Mouse (Mus musculus): ENCODE data around the gene Nos3.

Nos3 gene

DNA sequence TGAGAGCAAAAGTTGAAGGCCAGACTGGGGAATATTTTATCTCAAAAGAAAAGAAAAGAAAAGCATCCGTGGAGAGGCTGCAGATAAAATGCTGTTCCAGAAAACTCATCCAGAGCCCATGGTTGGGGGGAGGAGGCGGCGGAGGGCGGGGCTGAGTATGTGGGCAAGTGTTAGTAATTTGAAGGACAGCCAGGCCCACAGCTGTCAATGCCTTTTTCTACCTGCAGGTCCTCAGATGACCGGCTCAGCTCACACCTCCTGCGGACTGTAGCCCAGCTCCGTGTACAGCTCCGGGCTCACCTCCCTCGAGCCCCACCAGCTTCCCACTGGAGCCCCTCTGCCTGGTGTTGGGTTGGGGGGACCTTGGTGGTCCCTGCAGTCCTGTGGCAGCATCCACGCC is 35.1 kb downstream of the Nos3 start:
- DNase-seq (ENCODE audit: low spot score in 2 of 2): no peak

DNA sequence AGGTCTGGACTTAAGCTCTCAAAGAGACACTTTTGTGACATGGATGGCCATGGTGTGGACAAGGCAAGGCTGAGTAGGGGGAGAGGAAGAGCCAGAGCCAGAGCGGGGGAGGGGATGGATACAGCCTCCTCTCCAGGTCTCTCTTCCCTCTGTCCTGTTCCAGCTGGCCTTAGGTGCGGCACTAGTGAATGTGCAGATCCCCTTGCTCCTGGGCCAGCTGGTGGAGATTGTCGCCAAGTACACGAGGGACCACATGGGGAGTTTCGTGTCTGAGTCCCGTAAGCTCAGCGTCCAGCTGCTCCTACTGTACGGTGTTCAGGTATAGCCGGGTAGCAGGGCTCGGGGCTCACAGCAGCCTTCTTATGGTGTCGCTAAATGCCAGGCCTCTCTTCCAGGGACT is 35.8 kb downstream of the Nos3 start:
- no peak for DNase-seq (ENCODE audit: low spot score in 2 of 2)

GRCm38 (mm10) chr5:24400911-24401605 is 36.4 kb downstream of the Nos3 start:
- no peak for DNase-seq (ENCODE audit: low spot score in 2 of 2)

DNA sequence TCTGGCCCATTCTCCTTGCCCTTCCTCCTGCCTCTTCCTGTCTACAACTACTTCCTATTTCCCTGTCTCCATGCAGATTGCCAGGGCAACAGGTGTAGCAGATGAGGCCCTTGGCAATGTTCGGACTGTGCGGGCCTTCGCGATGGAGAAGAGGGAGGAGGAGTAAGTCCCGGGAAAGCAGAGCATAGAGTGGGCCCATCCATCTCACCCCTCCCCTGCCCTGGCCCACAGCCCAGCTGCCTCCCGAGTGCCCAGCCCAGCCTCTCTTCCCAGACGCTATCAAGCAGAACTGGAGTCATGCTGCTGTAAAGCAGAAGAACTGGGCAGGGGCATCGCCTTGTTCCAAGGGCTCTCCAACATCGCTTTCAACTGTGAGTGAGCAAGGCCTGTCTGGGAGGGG is 37.4 kb downstream of the Nos3 start:
- DNase-seq (ENCODE audit: low spot score in 2 of 2): no peak

DNA sequence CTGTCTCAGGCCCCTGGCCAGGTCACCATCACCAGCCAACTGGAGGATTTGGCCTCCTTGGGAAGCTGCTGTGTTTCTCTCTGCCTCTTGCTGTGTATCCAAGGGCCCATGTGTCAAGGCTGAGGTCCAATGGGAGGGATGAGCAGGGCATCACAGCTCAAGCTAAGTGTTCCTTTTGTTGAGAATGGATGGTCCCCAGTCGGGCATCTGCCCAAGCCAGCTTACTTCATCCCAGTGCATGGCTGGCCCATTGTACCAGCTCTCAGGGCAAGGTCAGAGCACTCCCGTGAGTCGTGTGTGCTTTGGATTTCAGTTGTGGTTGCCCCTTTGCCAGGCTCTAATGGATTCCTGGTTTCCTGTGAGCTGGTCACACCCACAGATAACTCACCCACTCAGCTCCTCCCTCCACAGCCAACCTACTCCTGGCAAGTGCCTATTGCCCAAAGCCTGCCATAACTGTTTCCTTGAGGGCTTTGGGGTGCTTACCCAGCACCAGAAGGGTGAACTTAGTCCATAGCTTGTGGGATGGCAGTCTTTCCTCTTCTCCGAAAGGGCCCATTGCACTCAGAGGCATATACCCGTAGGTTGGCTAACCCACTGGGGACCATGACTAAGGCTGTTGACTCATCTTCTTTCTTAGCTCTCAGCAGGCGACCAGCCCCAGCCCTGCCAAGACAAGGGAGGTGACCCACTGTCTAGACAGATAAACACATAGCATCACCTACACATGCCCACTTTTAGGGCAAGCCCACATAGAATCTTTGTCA is 40.2 kb downstream of the Nos3 start:
- no peak for DNase-seq (ENCODE audit: low spot score in 2 of 2)

DNA sequence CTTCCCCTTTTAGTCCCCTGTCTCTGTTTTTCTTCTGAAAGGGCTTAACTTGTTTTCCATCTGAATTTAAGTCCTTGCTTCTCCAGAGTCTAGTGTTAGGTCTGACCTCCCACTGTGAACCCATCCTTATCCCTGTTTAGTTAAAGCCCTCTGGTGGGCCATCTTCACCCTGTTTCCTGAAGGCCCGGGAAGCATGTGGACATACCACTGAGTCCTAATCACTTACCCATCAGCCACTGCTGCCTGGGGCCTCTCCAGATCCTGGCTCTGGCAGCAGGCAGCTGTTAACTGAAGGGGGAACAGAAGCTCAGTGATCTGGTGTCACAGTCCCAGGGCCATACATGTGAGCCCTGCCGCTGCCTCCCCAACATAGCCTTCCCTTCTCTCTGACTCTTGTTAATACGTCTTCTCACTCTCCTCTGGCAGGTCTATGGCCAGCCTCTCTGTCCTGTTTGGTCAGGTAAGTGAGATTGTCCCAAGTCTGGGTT is 40.8 kb downstream of the Nos3 start:
- DNase-seq (ENCODE audit: low spot score in 2 of 2): no peak

DNA sequence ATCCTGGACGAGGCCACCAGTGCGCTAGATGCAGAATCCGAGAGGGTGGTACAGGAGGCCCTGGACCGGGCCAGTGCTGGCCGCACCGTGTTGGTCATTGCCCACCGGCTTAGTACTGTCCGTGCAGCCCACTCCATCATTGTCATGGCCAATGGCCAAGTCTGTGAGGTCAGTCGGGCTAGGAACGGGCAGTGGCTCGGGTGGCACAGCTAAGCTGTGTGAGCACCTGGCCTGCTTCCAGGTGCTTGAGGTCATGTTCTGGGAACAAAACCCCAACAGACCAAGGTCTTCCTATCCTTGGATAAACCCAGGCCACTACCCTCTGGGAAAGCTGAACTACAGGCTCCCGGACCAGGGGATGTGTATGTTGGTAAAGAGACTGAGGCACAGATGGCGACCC is 44.0 kb downstream of the Nos3 start:
- DNase-seq (ENCODE audit: low spot score in 2 of 2): no peak

DNA sequence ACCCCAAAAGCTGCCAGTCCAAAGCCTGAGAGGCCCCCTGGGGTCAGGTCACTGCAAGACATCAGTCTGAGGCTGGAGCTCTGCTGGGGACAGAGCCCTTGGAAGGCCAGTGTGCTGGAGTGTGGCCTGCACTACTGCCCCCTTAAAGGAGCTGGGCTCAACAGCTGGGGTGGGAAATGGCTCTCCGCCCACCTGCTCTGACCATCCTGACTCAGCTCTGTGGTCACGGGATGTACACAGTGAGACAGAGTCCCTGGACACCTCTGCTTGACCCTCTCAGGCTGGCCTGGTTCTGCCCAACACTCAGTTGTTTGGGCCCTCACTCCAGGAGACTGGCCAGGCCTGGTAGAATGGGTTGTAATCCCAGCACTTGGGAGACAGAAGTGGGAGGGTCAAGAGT is 44.9 kb downstream of the Nos3 start:
- no peak for DNase-seq (ENCODE audit: low spot score in 2 of 2)

- DNase-seq (ENCODE audit: low spot score in 2 of 2): no peak
Measured at GRCm38 (mm10) chr5:24412063-24412462, 47.5 kb downstream of the Nos3 start.

- DNase-seq (ENCODE audit: low spot score in 2 of 2): no peak
Measured at GRCm38 (mm10) chr5:24413042-24413693, 48.6 kb downstream of the Nos3 start, which contains the start of gene Asic3. Gene Asic3 (plus strand): TSS chr5:24413392.

DNA sequence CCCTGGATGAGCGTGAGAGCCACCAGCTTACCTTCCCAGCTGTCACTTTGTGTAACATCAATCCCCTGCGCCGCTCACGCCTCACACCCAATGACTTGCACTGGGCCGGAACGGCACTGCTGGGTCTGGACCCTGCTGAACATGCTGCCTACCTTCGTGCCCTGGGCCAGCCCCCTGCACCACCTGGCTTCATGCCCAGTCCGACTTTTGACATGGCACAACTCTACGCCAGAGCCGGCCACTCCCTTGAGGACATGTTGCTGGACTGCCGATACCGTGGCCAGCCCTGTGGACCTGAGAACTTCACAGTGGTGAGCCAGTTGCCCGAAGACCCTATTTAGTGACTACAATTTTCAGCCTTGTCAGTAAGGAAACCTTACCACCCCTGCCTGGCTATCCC is 49.3 kb downstream of the Nos3 start:
- DNase-seq (ENCODE audit: low spot score in 2 of 2): no peak

DNA sequence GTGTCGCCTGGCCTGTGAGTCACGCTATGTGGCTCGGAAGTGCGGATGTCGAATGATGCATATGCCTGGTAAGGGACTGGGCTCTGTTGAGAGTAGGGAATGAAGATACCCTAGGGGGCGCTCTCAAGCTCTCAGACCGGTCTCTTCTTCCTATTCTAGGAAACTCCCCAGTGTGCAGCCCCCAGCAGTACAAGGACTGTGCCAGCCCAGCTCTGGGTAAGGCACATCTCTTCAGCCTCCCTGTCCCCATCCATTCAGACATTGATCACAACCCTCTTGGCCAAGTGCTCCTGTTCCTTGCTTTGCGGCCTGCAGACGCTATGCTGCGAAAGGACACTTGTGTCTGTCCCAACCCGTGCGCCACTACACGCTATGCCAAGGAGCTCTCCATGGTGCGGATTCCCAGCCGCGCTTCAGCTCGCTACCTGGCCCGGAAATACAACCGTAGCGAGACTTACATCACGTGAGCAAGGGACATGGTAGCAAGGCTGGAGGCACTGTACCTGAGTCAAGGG is 51.7 kb downstream of the Nos3 start:
- DNase-seq (ENCODE audit: low spot score in 2 of 2): peak in 1 of 2 experiments; percentile 56

DNA sequence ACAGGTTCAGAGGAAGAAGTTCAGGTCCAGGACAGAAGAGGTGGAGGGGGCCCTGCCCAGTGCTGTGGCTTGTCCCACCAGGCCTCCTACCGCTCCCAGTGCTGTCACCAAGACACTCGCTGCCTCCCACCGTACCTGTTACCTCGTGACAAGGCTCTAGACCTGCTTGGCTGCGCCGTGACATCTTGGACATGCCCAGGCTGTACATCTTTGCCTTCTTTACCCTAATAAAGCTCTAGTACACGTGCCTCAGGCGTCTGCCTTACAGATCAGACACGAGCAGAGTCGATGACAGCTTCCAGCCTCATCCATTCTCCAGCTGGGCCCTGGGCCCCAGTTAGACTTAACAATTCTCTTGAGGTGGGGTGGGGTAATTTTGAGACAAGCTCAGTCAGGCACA is 53.0 kb downstream of the Nos3 start:
- no peak for DNase-seq (ENCODE audit: low spot score in 2 of 2)

DNA sequence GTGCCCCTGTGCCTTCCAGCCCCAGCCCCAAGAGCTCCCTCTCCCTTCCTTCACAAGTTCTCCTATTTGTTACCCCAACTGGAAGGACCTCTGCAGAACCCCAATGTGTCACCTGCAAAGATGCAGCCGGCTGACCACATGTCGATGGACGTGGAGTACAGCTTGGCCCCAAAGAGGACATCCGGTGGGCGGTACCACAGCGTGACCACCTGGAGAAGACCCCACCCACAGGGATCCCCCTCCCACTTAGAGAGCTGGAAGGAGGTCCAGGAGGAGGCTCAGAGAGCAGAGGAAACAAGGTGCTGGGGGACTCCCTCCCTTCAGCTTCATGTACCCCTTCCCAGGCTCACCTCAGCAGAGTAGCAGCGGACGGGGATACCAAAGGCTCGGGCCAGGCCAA is 55.8 kb downstream of the Nos3 start:
- no peak for DNase-seq (ENCODE audit: low spot score in 2 of 2)

- DNase-seq (ENCODE audit: low spot score in 2 of 2): peak; percentile 100
Measured at GRCm38 (mm10) chr5:24423129-24424003, 58.8 kb downstream of the Nos3 start, which contains the start of the genes Cdk5 and Slc4a2. Gene Cdk5 (minus strand): TSS chr5:24423530. Gene Slc4a2 (plus strand): TSS chr5:24423837.

DNA sequence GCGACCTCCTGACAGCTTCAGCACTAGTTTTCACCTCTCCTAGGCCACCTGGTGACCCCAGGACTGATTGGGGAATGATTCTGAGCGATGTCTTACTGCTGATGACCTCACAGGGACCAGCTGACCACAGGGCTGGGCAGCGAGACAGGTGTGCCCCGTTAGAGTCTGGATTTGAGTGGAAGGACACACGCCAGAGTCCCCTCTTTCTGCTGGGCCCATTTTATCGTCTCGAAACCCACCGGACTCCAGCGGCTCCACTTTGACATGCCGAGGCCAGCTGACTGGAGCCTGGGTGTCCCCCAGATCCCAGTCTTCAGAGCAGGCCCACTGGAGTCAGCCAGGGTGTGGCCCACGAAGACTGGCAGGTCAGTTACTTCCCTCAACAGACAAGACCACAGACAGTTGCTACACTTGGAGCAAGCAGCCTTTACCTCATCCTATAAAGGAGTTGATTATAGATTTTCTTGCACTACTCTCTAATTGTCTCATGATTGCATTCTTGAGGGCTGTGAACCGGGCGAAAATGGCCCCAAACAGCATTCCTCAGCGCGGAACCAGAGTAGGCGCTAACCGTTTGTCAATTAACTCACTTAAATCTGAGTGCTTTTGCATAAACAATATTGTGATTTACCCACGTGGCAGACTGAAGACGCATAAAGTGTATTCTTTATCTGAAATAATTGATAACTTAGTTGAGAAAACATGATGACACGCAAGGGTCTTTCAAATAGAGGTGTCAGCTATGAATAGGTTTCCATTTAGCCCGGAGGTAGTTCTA is 59.6 kb downstream of the Nos3 start:
- no peak for DNase-seq (ENCODE audit: low spot score in 2 of 2)

DNA sequence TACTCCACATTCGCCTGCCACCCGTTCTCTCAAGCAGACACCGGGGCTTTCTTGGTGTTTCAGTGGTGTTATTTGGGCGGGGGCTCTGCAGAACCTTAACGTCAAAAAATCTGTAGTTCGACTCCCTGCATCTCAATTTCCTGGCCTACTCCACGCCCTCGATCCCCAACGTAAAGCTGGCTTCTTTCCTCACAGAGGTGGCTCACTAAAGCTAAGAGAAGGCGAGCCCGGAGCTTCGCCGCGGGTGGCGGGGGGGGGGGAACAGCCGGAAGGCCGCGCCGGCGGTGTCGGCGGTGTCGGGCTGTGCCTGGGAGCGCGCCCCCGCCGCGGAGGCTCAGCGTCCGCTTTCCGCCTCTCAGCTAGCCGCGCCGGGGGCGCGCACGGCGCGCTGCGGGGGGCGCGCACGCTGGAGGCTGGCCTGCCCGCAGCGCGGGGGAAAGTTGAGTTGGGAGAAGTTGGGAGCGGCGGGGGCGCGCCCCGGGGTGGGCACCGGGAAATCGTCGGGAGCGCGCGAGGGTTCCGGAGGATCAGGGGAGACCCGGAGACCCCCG is 60.3 kb downstream of the Nos3 start:
- DNase-seq (ENCODE audit: low spot score in 2 of 2): peak; percentile 61 to 62

DNA sequence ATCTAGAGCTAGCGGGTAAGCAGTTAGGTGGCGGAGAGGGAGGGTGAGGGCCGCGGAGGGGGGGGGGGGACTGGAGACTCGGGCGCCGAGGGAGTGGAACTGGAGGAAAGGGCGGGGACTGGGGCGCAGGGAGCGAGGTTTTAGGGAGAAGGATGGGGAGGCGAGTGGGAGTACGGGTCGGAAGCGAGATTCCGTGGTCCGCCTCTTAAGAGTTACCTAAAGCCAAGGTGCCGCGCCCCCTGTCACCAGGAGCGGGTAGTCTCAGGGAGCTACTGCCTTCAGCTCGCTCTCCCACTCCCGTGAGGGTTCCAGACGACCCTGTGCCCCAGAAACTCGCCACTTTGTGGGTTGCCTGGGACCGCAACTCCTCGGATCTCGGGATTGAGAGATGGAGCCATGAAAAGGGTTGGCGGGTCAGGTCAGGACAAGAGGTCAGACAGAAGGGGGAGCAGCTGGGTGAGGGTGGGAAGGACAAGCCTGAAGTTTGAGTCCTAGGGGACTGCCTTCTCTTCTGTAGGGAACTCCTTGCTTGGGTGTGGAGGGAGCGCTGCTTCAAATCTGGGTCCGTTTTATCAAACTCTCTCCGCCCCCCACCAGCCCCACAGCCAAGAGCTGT is 60.9 kb downstream of the Nos3 start:
- DNase-seq (ENCODE audit: low spot score in 2 of 2): no peak

GRCm38 (mm10) chr5:24426037-24426432 is 61.4 kb downstream of the Nos3 start:
- no peak for DNase-seq (ENCODE audit: low spot score in 2 of 2)
